Mouse (Mus musculus) forebrain, embryonic 16.5 days (tissue): ENCODE measurements around the gene Tldc2. TPM values are rescaled to one million over a fixed set of nuclear protein-coding genes. Genes with fewer than 3 reads are reported as not detected.
A peak's percentile ranks its signal among the peaks of the same experiment; 100 is the strongest.

Experiments used
- ATAC-seq: fragments of 200-750 bp; cut with Nextera tagmentation; 2 replicates; pipeline ENCODE4 v1.8.0; 2017; ENCODE audit warnings: mild to moderate bottlenecking, moderate library complexity
- H3K27ac ChIP-seq: fragments of 300-500 bp; sonication (generic); 2 replicates; pipeline ENCODE4 v1.5.1; 2014; ENCODE audit warnings: low read length, control low read depth
- H3K27me3 ChIP-seq: fragments of 300-500 bp; sonication (generic); replicated peaks from 2 replicates; pipeline ENCODE4 v1.6.1; 2014; ENCODE audit warnings: low read length; ENCODE audit not compliant: control insufficient read depth, insufficient read depth
- H3K36me3 ChIP-seq: fragments of 300-500 bp; sonication (generic); 2 replicates; pipeline ENCODE4 v1.6.1; 2014; ENCODE audit not compliant: control insufficient read depth, insufficient read depth
- H3K4me1 ChIP-seq: fragments of 300-500 bp; sonication (generic); replicated peaks from 2 replicates; pipeline ENCODE4 v1.6.1; 2014; ENCODE audit warnings: low read length; ENCODE audit not compliant: control insufficient read depth, insufficient read depth
- H3K4me2 ChIP-seq: fragments of 300-500 bp; sonication (generic); 2 replicates; pipeline ENCODE4 v1.6.1; 2014; ENCODE audit warnings: mild to moderate bottlenecking, low read length, control low read depth
- H3K4me3 ChIP-seq: fragments of 300-500 bp; sonication (generic); replicated peaks from 2 replicates; pipeline ENCODE4 v1.5.1; 2014; ENCODE audit warnings: mild to moderate bottlenecking, low read length, control low read depth
- H3K9ac ChIP-seq: fragments of 300-500 bp; sonication (generic); replicated peaks from 2 replicates; pipeline ENCODE4 v1.6.1; 2014; ENCODE audit warnings: low read depth, low read length, control low read depth
- H3K9me3 ChIP-seq: fragments of 300-500 bp; sonication (generic); 2 replicates; pipeline ENCODE4 v1.6.1; 2016; ENCODE audit warnings: low read length; ENCODE audit not compliant: control insufficient read depth
- WGBS: fragments of 180-500 bp; shearing (Covaris S2); extraction: QIAGEN DNeasy Blood & Tissue Kit; methylation state at CpG from one replicate; pipeline ENCODE4 v1.1.7; 2014; 5-methylcytosine and 5-hydroxymethylcytosine counted together
- polyA plus RNA-seq: library from polyadenylated mRNA; unstranded; fragments of >200 nt; fragmentation: Nextera tagmentation; extraction: Ambion mirVana; gene quantifications from 2 replicates; pipeline ENCODE4 v1.2.1, GENCODE M21; 2015

Gene Tldc2
- polyA plus RNA-seq, 1 experiment from 2014 or later: not detected

DNA sequence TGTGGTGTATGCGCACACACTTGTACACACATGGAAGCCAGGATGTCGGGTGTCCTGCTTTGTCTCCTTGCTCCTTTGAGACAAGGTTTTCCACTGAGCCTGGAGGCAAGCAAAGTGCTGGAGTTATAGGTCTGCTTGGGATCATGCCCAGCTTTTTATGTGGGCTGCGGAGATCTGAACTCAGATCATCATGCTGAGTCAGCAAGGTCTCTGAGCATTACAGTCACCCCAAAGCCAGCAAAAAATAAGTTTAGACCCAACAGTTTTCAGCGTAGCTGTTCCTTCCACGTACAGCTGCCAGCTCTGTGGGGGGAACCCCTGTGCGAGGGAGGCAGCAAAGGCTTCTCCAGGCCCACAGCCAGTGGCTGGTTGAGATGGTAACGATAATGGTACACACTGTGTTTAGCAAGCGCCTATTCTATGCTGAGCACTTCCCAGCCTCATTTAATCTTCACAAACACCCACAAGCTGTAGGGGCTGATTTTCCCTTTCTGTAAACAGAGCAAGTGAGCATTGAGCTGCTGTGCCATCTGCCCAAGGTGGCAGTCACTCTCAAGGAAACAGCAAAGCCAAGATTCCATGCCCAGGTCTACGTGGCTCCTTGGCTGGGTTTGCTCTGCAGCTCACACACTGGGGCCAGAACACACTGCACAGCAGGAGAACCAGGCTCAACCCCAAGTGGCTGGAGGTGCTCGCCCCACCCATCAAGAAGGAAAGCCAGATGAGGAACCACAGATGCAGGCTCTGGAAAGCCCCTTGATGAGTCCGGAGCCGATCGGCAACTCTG, 38.3 kb upstream of the Tldc2 start:
- peak; percentile 21; the same call in 1 of the 2 replicates for ATAC-seq
- Histone ChIP-seq H3K4me2 (no peak overlapping the region), H3K9ac (peak overlapping the region; percentile 17; the same call in 1 of the 2 replicates), H3K27me3 (no peaks in the 10 kb centered on the region), H3K4me3 (no peak overlapping the region), H3K4me1 (peaks cover 34% of the 10 kb centered on the region), H3K9me3 (no peaks in the 10 kb centered on the region), H3K27ac (peak overlapping the region; percentile 92), H3K36me3 (peaks cover 19% of the 10 kb centered on the region)
- WGBS: 61% methylated on average over 13 of the region's 13 CpGs

DNA sequence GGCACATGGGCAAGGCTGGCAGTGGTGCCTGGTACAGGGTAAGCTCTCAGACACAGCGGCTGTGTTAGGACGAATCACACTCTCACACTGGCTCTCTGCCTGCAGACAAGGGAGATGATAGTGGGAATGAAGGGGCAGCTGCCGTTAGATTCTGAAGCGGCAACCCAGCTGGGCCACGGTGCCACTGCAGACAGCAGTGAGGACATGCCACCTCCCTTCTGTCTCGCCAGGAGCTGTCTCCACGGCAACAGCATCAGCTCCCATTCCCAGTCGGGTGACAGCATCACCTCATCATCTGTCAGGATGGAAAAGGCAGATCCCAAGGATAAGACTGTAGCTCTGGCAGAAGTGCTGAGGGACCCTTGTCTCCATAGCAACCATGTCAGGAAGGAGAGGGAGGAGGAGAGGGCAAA, 37.0 kb upstream of the Tldc2 start:
- H3K9ac ChIP-seq: peak overlapping the region; percentile 3

DNA sequence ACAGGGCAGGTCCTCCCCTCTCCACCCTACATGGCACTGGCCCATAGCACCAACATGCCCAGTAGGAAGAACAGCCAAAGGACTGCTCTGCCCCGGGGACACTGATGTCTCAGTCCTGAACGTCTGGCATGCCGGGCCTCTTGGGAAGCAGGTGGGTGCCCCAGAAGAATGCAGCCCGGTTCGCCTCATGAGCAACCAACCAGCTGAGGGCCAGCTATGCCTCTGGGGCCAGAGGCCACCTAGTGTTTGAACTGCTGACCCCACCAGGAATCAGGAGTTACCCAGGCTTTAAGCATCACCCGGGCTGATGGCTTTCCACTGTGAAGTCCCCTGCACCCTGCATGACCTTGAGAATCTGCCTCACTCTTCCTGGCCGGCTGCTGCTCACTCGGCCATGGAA, 34.4 kb upstream of the Tldc2 start:
- Histone ChIP-seq H3K9me3 (no peaks in the 10 kb centered on the region), H3K36me3 (peaks cover 12% of the 10 kb centered on the region), H3K27me3 (no peaks in the 10 kb centered on the region), H3K4me3 (no peak overlapping the region), H3K4me2 (no peak overlapping the region), H3K9ac (no peak overlapping the region), H3K4me1 (peaks cover 45% of the 10 kb centered on the region), H3K27ac (no peak overlapping the region)
- 86% methylated on average over 8 of the region's 8 CpGs for WGBS
- ATAC-seq: no peak

More for the DNA sequence above, 37.0 kb upstream of the Tldc2 start:
- Histone ChIP-seq H3K36me3 (peaks cover 15% of the 10 kb centered on the region), H3K27ac (peak overlapping the region; percentile 92), H3K4me3 (no peak overlapping the region), H3K9me3 (no peaks in the 10 kb centered on the region), H3K4me1 (peaks cover 38% of the 10 kb centered on the region), H3K4me2 (peak overlapping the region; percentile 32), H3K27me3 (no peaks in the 10 kb centered on the region)
- 11% methylated on average over 8 of the region's 8 CpGs for WGBS
- peak; percentile 88 for ATAC-seq

DNA sequence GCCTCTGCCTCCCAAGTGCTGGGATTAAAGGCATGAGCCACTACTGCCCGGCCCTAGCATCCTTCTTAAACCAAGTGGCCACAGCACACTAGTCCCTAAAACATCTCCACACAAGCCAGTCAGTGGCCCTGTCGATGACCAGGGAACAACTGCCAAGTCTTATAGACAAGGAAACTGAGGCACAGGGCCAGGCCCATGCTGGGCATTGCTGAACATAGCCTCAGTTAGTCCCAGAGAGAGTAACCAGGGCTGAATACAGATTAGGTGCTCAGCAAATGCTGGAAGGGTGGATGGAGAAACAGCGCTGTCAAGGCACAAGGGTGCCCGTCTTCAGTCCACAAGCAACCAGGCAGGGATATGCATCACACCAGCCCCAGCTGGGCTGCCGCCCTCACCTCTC, 33.7 kb upstream of the Tldc2 start:
- H3K4me2 ChIP-seq: no peak overlapping the region
- peaks cover 47% of the 10 kb centered on the region for H3K4me1 ChIP-seq
- ATAC-seq: no peak
- no peak overlapping the region for H3K27ac ChIP-seq
- H3K9ac ChIP-seq: no peak overlapping the region
- no peaks in the 10 kb centered on the region for H3K27me3 ChIP-seq
- H3K9me3 ChIP-seq: no peaks in the 10 kb centered on the region
- no peak overlapping the region for H3K4me3 ChIP-seq
- peaks cover 12% of the 10 kb centered on the region for H3K36me3 ChIP-seq
- 93% methylated on average over 5 of the region's 5 CpGs for WGBS

DNA sequence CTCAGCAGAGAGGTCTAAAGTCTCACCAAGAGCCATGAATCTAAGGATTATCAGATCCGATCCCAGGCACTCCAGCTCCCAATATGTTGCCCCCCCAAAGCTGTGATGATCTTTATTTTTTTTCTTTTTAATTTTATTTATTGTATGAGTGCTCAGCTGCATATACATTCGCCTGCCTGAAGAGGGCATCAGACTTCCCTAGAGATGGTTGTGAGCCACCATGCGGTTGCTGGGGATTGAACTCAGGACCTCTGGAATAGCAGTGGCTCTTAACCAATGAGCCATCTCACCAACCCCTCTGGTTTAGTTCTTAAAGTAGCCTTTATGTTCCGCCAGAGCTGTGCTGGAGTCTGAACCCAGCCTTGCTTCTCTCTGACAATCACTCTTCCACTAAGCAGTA, 33.1 kb upstream of the Tldc2 start:
- no peak overlapping the region for H3K4me2 ChIP-seq
- WGBS: 80% methylated on average over 4 of the region's 4 CpGs
- H3K27me3 ChIP-seq: no peaks in the 10 kb centered on the region
- H3K9me3 ChIP-seq: no peaks in the 10 kb centered on the region
- H3K36me3 ChIP-seq: peaks cover 12% of the 10 kb centered on the region
- ATAC-seq: no peak
- H3K4me1 ChIP-seq: peaks cover 47% of the 10 kb centered on the region
- no peak overlapping the region for H3K4me3 ChIP-seq
- no peak overlapping the region for H3K9ac ChIP-seq
- no peak overlapping the region for H3K27ac ChIP-seq

DNA sequence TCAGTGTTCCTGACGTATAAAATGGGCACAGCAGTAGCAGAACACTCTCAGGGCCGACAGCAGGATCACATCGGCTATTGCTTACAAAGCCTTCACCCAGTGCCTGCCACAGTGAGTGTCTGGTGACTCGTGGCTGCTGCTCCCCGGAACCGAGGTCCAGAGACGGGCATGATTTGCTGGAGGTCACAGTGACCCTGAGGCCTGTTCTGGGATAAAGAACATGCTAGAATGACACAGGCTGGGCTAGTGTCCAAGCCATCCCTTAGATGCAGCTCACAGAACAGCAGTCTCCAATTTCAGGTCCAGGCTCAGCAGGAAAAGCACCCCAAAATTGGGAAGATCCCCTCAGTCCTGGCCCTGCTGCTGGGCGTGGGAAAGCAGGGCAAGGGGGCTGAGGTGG, 32.6 kb upstream of the Tldc2 start:
- H3K27me3 ChIP-seq: no peaks in the 10 kb centered on the region
- H3K4me1 ChIP-seq: peaks cover 47% of the 10 kb centered on the region
- H3K36me3 ChIP-seq: peaks cover 12% of the 10 kb centered on the region
- peak overlapping the region; percentile 56; the same call in 1 of the 2 replicates for H3K27ac ChIP-seq
- ATAC-seq: no peak
- WGBS: 85% methylated on average over 8 of the region's 8 CpGs
- no peak overlapping the region for H3K9ac ChIP-seq
- no peak overlapping the region for H3K4me2 ChIP-seq
- H3K9me3 ChIP-seq: no peaks in the 10 kb centered on the region
- no peak overlapping the region for H3K4me3 ChIP-seq

DNA sequence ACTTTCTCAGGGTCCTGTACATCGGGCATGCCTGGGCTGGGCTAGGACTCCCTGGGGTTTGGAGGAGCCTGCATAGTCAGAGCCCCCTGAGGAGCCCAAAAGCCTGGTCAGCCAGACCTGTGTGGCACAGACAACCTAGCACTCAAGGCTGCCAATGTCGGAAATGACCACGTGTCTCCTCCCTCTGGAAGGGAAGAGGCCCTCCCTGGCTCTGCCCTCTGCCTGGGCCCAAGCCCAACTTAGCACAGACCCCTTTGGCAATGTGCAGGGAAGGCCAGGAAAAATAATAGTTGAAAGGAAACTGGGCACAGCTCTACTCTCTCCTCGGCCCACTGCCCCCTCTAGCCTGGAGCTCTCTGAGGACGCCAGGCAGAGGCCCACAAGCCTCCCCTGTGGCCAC, 32.0 kb upstream of the Tldc2 start:
- Histone ChIP-seq H3K4me3 (no peak overlapping the region), H3K27me3 (no peaks in the 10 kb centered on the region), H3K9me3 (no peaks in the 10 kb centered on the region), H3K27ac (peak overlapping the region; percentile 56; the same call in 1 of the 2 replicates), H3K4me1 (peaks cover 44% of the 10 kb centered on the region), H3K4me2 (no peak overlapping the region), H3K9ac (no peak overlapping the region), H3K36me3 (peaks cover 17% of the 10 kb centered on the region)
- 53% methylated on average over 5 of the region's 5 CpGs for WGBS
- peak; percentile 36; the same call in 1 of the 2 replicates for ATAC-seq

DNA sequence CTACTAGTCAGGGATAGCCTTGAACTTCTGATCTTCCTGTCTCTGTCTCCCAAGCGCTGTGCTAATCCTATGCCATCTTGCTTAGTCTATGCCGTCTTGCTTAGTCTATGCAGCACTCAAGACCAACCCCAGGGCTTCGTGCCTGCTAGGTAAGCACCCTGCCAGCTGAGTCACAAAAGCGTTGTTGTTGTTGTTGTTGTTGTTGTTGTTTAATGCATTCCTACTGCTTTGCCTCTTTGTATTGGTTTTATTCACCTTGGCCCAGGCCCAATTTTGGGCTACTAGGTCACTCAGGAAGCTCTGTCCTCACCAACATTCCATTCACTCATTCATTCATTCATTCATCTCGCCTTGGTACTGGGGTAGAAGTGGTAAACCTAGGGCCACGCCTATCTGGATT, 31.1 kb upstream of the Tldc2 start:
- H3K4me1 ChIP-seq: peaks cover 35% of the 10 kb centered on the region
- H3K4me3 ChIP-seq: no peak overlapping the region
- no peak for ATAC-seq
- no peak overlapping the region for H3K27ac ChIP-seq
- peaks cover 20% of the 10 kb centered on the region for H3K36me3 ChIP-seq
- H3K9ac ChIP-seq: no peak overlapping the region
- no peaks in the 10 kb centered on the region for H3K27me3 ChIP-seq
- 89% methylated on average over 6 of the region's 6 CpGs for WGBS
- no peak overlapping the region for H3K4me2 ChIP-seq
- no peaks in the 10 kb centered on the region for H3K9me3 ChIP-seq

DNA sequence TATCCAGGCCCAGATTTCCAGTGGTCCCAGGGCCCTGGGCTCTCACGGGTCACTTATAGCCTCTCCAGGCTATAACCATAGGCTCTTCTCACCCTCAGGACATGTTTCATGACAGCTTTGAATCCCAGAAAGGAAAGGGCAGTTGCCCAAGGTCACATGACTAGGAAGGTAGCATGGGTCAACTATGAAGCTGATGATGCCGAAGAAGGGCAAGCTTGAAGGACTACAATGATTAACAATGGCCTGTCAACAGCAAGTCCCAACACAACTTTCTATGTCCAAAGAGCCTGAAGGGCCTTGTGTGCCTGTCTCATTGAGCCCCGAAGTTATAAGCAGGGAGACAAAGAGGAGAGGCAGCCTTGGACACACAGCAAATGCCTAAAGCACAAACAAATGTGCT, 29.7 kb upstream of the Tldc2 start:
- no peaks in the 10 kb centered on the region for H3K9me3 ChIP-seq
- H3K9ac ChIP-seq: no peak overlapping the region
- H3K4me3 ChIP-seq: no peak overlapping the region
- peaks cover 31% of the 10 kb centered on the region for H3K4me1 ChIP-seq
- H3K27ac ChIP-seq: 0 out of 2 replicates have a peak overlapping the region, but pooled peaks have one; percentile 4
- H3K36me3 ChIP-seq: peaks cover 20% of the 10 kb centered on the region
- no peak for ATAC-seq
- WGBS: 89% methylated on average over 3 of the region's 3 CpGs
- no peaks in the 10 kb centered on the region for H3K27me3 ChIP-seq
- H3K4me2 ChIP-seq: no peak overlapping the region
